Mouse (Mus musculus) heart, adult 11 months (tissue): Measurements from ENCODE around the gene Fam210b.
"Not testable (repeated sequence)": the region's sequence is repeated elsewhere in the genome, so short reads cannot be mapped to it uniquely, and the experiment has no call there.

ENCODE experiments used
- DNase-seq: peaks from one replicate; pipeline ENCODE4 v3.0.0; 2022

Gene Fam210b

GRCm38 (mm10) chr2:172345258-172345738 lies at the start of gene Fam210b:
Gene Fam210b, plus strand, starts transcription at chr2:172345565.
- DNase-seq = peak; percentile 100

GRCm38 (mm10) chr2:172298083-172298482 lies 47.3 kb upstream of the Fam210b start:
- no peak for DNase-seq

- DNase-seq = no peak
These were observed 46.8 kb upstream of the Fam210b start for GRCm38 (mm10) chr2:172298542-172298941.

- DNase-seq = no peak
These were observed 46.0 kb upstream of the Fam210b start for GRCm38 (mm10) chr2:172299126-172299921.

- DNase-seq = no peak
These were observed 43.0 kb upstream of the Fam210b start for GRCm38 (mm10) chr2:172302396-172302795.

GRCm38 (mm10) chr2:172304118-172304708 lies 41.2 kb upstream of the Fam210b start:
- no peak for DNase-seq

- not testable (repeated sequence) for DNase-seq
These were observed 39.8 kb upstream of the Fam210b start for GRCm38 (mm10) chr2:172305546-172305945.

GRCm38 (mm10) chr2:172306544-172306943 lies 38.8 kb upstream of the Fam210b start:
- DNase-seq = no peak

GRCm38 (mm10) chr2:172311731-172312130 lies 33.6 kb upstream of the Fam210b start:
- no peak for DNase-seq

- no peak for DNase-seq
These were observed 24.5 kb upstream of the Fam210b start for GRCm38 (mm10) chr2:172320878-172321277.

GRCm38 (mm10) chr2:172328248-172328647 lies 17.1 kb upstream of the Fam210b start:
- no peak for DNase-seq

GRCm38 (mm10) chr2:172329179-172329578 lies 16.2 kb upstream of the Fam210b start:
- DNase-seq = no peak

GRCm38 (mm10) chr2:172338206-172338942 lies 7.0 kb upstream of the Fam210b start:
- no peak for DNase-seq

- no peak for DNase-seq
These were observed 4.4 kb upstream of the Fam210b start for GRCm38 (mm10) chr2:172340936-172341335.

- DNase-seq = no peak
These were observed 3.8 kb upstream of the Fam210b start for GRCm38 (mm10) chr2:172341606-172342005.

GRCm38 (mm10) chr2:172343751-172344150 lies 1.6 kb upstream of the Fam210b start:
- no peak for DNase-seq

GRCm38 (mm10) chr2:172344669-172345068 lies 696 bp upstream of the Fam210b start:
- DNase-seq = peak; percentile 92

GRCm38 (mm10) chr2:172346034-172346929 lies 917 bp downstream of the Fam210b start:
- DNase-seq = no peak

GRCm38 (mm10) chr2:172346933-172347611 lies 1.7 kb downstream of the Fam210b start:
- no peak for DNase-seq

GRCm38 (mm10) chr2:172348297-172348950 lies 3.1 kb downstream of the Fam210b start:
- no peak for DNase-seq

- no peak for DNase-seq
These were observed 4.4 kb downstream of the Fam210b start for GRCm38 (mm10) chr2:172349776-172350175.
